Mouse (Mus musculus) central nervous system, embryonic 18 days (tissue): ENCODE measurements around the gene 4930505A04Rik. TPM values are rescaled to one million over a fixed set of nuclear protein-coding genes. Genes with fewer than 3 reads are reported as not detected.

Source experiments
- polyA plus RNA-seq: library from polyadenylated mRNA; depleted of rRNA; stranded (reverse); fragments of >200 nt; gene quantifications from 2 replicates; pipeline ENCODE4 v1.2.3, GENCODE M21; 2012; rRNA removed

The 4930505A04Rik gene
- polyA plus RNA-seq: 0.19 and 0.21 TPM in 2 replicates

DNA sequence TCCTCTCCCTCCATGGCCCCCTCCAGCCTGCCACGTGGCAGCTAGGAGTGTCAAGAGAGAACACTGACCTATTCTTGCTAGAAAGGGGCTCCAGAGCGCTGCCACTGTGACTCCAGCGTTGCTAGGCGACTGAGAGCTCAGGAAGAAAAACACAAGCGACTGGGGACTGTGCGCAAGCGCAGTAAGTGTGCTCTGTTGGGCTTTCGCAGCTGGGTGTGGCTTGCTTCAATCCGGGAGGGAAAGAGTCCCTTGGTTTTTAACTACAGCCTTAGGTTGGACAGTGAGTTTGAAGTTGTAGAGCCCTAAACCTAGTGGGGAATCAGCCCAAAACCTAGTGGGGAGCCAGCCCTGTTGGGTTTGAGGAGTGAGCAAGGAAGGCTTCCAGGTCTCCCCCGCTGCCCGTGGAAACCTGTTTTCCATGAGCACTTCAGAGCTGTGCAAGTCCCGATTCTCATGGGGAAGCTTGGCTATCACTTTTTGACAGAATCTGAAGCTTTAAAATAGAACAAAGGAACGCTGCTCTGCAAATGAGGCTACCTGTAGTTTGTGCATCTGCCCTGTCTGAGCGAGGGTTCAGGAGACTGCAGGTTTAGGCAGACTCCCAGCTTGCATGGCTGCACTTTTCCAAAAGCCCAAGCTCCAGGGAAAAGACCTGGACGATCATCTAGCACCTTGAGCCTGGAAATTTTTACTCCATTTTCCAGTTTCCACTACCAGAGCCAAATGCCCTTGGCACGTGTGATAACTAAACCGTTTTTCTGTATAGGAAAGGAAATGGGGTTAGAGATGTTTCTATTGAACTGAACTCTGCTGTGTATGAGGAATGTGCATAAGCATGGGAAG is at the start of gene 4930505A04Rik:
TSS of gene 4930505A04Rik (minus strand) at position 77 of the 843 bp plus-strand sequence.

Other genes with a start within 250 kb of the 4930505A04Rik start
- gene Sptbn1, start 203.7 kb downstream of the 4930505A04Rik start, polyA plus RNA-seq: 175 and 177 TPM in 2 replicates
- gene Acyp2, start 177.8 kb upstream of the 4930505A04Rik start, polyA plus RNA-seq: 15.4 and 20.8 TPM in 2 replicates